Mouse (Mus musculus) CD4-positive, CD25-positive, alpha-beta regulatory T cell, adult 4 months (primary cell): ENCODE measurements around the gene Cyp4f13. TPM values are rescaled to one million over a fixed set of nuclear protein-coding genes. Genes with fewer than 3 reads are reported as not detected.

Source experiments
- ATAC-seq: one replicate; pipeline ENCODE4 v1.8.0; 2017
- polyA plus RNA-seq, 2 experiments: library from polyadenylated mRNA; unstranded; fragments of 100-300 nt; shearing (Covaris generic); gene quantifications; one replicate each; pipeline ENCODE4 v1.2.1; 2017

The Cyp4f13 gene
- polyA plus RNA-seq: 10 to 100 TPM; 43.6 to 81.3 TPM

GRCm38 (mm10) chr17:32947215-32947914 lies at the start of gene Cyp4f13:
Cyp4f13 (minus strand) TSS chr17:32947402.
- ATAC-seq: peak; percentile 94

- peak; percentile 99 for ATAC-seq
Observed at GRCm38 (mm10) chr17:32992699-32993474, 45.7 kb upstream of the Cyp4f13 start, which contains the start of gene Zfp952. Zfp952 (plus strand) TSS chr17:32993129.

- ATAC-seq: no peak
Observed at GRCm38 (mm10) chr17:32991965-32992698, 44.9 kb upstream of the Cyp4f13 start.

- ATAC-seq: no peak
Observed at GRCm38 (mm10) chr17:32986301-32986700, 39.1 kb upstream of the Cyp4f13 start.

GRCm38 (mm10) chr17:32981361-32981760 lies 34.2 kb upstream of the Cyp4f13 start:
- no peak for ATAC-seq

- ATAC-seq: peak; percentile 97
Observed at GRCm38 (mm10) chr17:32965623-32966290, 18.6 kb upstream of the Cyp4f13 start, which contains the start of gene Zfp472. Zfp472 (plus strand) TSS chr17:32965814.

- ATAC-seq: peak; percentile 46
Observed at GRCm38 (mm10) chr17:32965253-32965622, 18.0 kb upstream of the Cyp4f13 start.

- ATAC-seq: peak; percentile 27
Observed at GRCm38 (mm10) chr17:32951441-32951840, 4.2 kb upstream of the Cyp4f13 start.

- ATAC-seq: no peak
Observed at GRCm38 (mm10) chr17:32951006-32951405, 3.8 kb upstream of the Cyp4f13 start.

- no peak for ATAC-seq
Observed at GRCm38 (mm10) chr17:32950136-32950535, 2.9 kb upstream of the Cyp4f13 start.

GRCm38 (mm10) chr17:32946716-32947115 lies 486 bp downstream of the Cyp4f13 start:
- peak; percentile 7 for ATAC-seq

GRCm38 (mm10) chr17:32944402-32945035 lies 2.7 kb downstream of the Cyp4f13 start:
- no peak for ATAC-seq

- no peak for ATAC-seq
Observed at GRCm38 (mm10) chr17:32943661-32944060, 3.5 kb downstream of the Cyp4f13 start.

- no peak for ATAC-seq
Observed at GRCm38 (mm10) chr17:32939831-32940230, 7.4 kb downstream of the Cyp4f13 start.

GRCm38 (mm10) chr17:32927803-32928202 lies 19.4 kb downstream of the Cyp4f13 start:
- no peak for ATAC-seq

GRCm38 (mm10) chr17:32924658-32925312 lies 22.4 kb downstream of the Cyp4f13 start:
- peak; percentile 99 for ATAC-seq

- ATAC-seq: no peak
Observed at GRCm38 (mm10) chr17:32923681-32924080, 23.5 kb downstream of the Cyp4f13 start.

GRCm38 (mm10) chr17:32919123-32919522 lies 28.1 kb downstream of the Cyp4f13 start:
- ATAC-seq: no peak

GRCm38 (mm10) chr17:32917131-32917530 lies 30.1 kb downstream of the Cyp4f13 start, which contains the start of gene Cyp4f14:
Cyp4f14 (minus strand) TSS chr17:32917342.
- no peak for ATAC-seq

- no peak for ATAC-seq
Observed at GRCm38 (mm10) chr17:32916075-32916474, 31.1 kb downstream of the Cyp4f13 start.

GRCm38 (mm10) chr17:32906172-32906571 lies 41.0 kb downstream of the Cyp4f13 start:
- ATAC-seq: no peak
